7 mouse cellular contexts compared by ENCODE assay signal in the genomic region with DNA sequence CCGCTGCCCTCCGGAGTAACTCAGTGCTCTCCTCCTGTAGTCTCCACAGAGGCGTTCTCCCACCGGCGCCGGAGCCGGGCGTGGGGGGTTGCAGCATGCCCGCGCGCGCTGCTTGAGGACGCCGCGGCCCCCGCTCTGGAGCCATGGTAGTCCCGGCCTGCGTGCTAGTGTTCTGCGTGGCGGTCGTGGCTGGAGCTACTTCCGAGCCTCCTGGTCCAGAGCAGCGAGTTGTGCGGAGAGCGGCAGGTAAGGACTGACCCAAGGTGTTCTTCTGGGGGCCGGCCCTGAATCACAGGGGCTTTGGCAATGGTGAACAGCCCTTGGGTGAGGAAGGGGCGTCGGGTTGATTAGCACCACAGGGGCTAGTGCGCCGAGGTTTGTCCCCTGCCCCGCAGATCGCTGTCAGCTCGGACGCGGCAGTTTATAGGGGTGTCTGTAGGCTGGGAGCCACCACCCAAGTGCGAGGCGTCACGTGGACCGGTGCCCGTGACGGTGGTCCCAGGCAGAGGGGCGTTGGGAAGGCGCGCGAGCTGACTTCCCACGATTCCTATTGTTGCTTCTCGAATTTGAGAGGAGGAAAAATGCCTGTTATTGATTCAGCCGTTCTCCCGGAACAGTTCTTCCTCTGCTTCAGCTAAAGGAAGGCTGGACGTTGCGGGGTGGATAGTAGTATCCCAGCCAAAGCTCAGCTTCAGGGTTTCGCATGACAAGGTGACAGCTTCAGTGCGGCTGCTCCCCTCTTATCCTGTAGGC. TPM values are rescaled to one million over a fixed set of nuclear protein-coding genes. Genes with fewer than 3 reads are reported as not detected.
DNase-seq lines count a peak whose midpoint lies in the region; ATAC-seq and TF ChIP-seq lines count a peak whose summit lies in the region.

No protein-coding gene starts in this region.

- H3K36me3 ChIP-seq in testis, adult 2 months (ENCODE audit: control insufficient read depth, insufficient read depth, low read length), result no peaks in the 10 kb centered on the region
- 0 out of 2 replicates have a peak, but pooled peaks cover 4% of the 10 kb centered on the region for H3K36me3 ChIP-seq in forebrain, embryonic 14.5 days (ENCODE audit: control insufficient read depth, insufficient read depth, low read length)
- H3K36me3 ChIP-seq in liver, embryonic 11.5 days (ENCODE audit: control insufficient read depth, insufficient read depth, low read length), result no peaks in the 10 kb centered on the region
- no peaks in the 10 kb centered on the region for H3K36me3 ChIP-seq in stomach, embryonic 15.5 days

- no peaks in the 10 kb centered on the region for H3K9me3 ChIP-seq in forebrain, embryonic 14.5 days (replicated peaks; ENCODE audit: control insufficient read depth, low read length)
- H3K9me3 ChIP-seq in liver, embryonic 11.5 days (ENCODE audit: control insufficient read depth, low read length), result no peaks in the 10 kb centered on the region
- H3K9me3 ChIP-seq in stomach, embryonic 15.5 days, result no peaks in the 10 kb centered on the region

- DNase-seq in testis, postnatal 10 days (ENCODE audit: low spot score), result no peak
- peak; percentile 48 for DNase-seq in forebrain, embryonic 14.5 days (ENCODE audit: low spot score)
- DNase-seq in liver, embryonic 11.5 days (ENCODE audit: low spot score), result no peak
- DNase-seq in ovary, postnatal 10 days (ENCODE audit: low spot score), result no peak

- 0 out of 2 replicates have a peak, but pooled peaks have one; percentile 21 for ATAC-seq in forebrain, embryonic 14.5 days
- no peak; the same call in 1 of the 2 replicates for ATAC-seq in liver, embryonic 11.5 days (replicated peaks; ENCODE audit: low FRiP score)
- ATAC-seq in stomach, embryonic 15.5 days (ENCODE audit: insufficient read depth, low FRiP score, low read depth), result no peak; the same call in 1 of the 2 replicates
- no peak for ATAC-seq in inflammation-experienced regulatory T-cells, adult 6 months

- peaks cover 34% of the 10 kb centered on the region for H3K4me1 ChIP-seq in testis, adult 2 months (ENCODE audit: control insufficient read depth, insufficient read depth, low read length)
- H3K4me1 ChIP-seq in forebrain, embryonic 14.5 days (ENCODE audit: control insufficient read depth, insufficient read depth, low read length), result peaks cover 20% of the 10 kb centered on the region
- H3K4me1 ChIP-seq in liver, embryonic 11.5 days (replicated peaks; ENCODE audit: control insufficient read depth, insufficient read depth, low read length), result peaks cover 28% of the 10 kb centered on the region
- peaks cover 36% of the 10 kb centered on the region for H3K4me1 ChIP-seq in stomach, embryonic 15.5 days

- under 1% methylated on average over 53 of the region's 53 CpGs for WGBS in forebrain, embryonic 14.5 days
- 1% methylated on average over 53 of the region's 53 CpGs for WGBS in liver, embryonic 11.5 days
- under 1% methylated on average over 53 of the region's 53 CpGs for WGBS in stomach, embryonic 15.5 days

- H3K27ac ChIP-seq in testis, adult 2 months (ENCODE audit: control insufficient read depth, insufficient read depth, low read depth, low read length), result no peak overlapping the region
- peak overlapping the region; percentile 83 for H3K27ac ChIP-seq in forebrain, embryonic 14.5 days (ENCODE audit: low read depth, low read length)
- peak overlapping the region; percentile 38; the same call in 1 of the 2 replicates for H3K27ac ChIP-seq in liver, embryonic 11.5 days (ENCODE audit: low read depth, low read length)
- peak overlapping the region; percentile 82 for H3K27ac ChIP-seq in stomach, embryonic 15.5 days

- peak overlapping the region; percentile 83 for H3K4me3 ChIP-seq in testis, adult 2 months (ENCODE audit: control insufficient read depth, low read depth, low read length)
- peak overlapping the region; percentile 72 for H3K4me3 ChIP-seq in forebrain, embryonic 14.5 days (ENCODE audit: low read depth, low read length)
- peak overlapping the region; percentile 73 for H3K4me3 ChIP-seq in liver, embryonic 11.5 days (ENCODE audit: low read depth, low read length)
- H3K4me3 ChIP-seq in stomach, embryonic 15.5 days (replicated peaks), result peak overlapping the region; percentile 78

- peaks cover 2% of the 10 kb centered on the region; the same call in 1 of the 2 replicates for H3K27me3 ChIP-seq in testis, adult 2 months (ENCODE audit: control insufficient read depth, insufficient read depth, low read length)
- no peaks in the 10 kb centered on the region for H3K27me3 ChIP-seq in forebrain, embryonic 14.5 days (replicated peaks; ENCODE audit: control insufficient read depth, insufficient read depth, low read length)
- peaks cover 64% of the 10 kb centered on the region for H3K27me3 ChIP-seq in liver, embryonic 11.5 days (replicated peaks; ENCODE audit: control insufficient read depth, insufficient read depth, low read length)
- H3K27me3 ChIP-seq in stomach, embryonic 15.5 days (replicated peaks), result peaks cover 5% of the 10 kb centered on the region; the same call in 1 of the 2 replicates

- peak overlapping the region; percentile 95 for H3K4me2 ChIP-seq in forebrain, embryonic 14.5 days (ENCODE audit: low read length)
- peak overlapping the region; percentile 99 for H3K4me2 ChIP-seq in liver, embryonic 11.5 days
- H3K4me2 ChIP-seq in stomach, embryonic 15.5 days, result peak overlapping the region; percentile 96

- no peak for TF ChIP-seq POLR2A in testis, adult 2 months (IDR thresholded peaks at IDR 0.05; ENCODE audit: control insufficient read depth, low read depth, low read length)

- TF ChIP-seq CTCF in testis, adult 2 months (IDR thresholded peaks at IDR 0.05; ENCODE audit: control insufficient read depth, insufficient read depth, insufficient replicate concordance, low read depth, low read length), result no peak

- H3K9ac ChIP-seq in forebrain, embryonic 14.5 days (ENCODE audit: low read length), result peak overlapping the region; percentile 89
- H3K9ac ChIP-seq in liver, embryonic 11.5 days (ENCODE audit: low read depth, low read length), result peak overlapping the region; percentile 67
- peak overlapping the region; percentile 73 for H3K9ac ChIP-seq in stomach, embryonic 15.5 days

RNA-seq across cellular contexts. Expression of gene Fgfr3, which starts 1.0 kb away (rescaled TPM):
- 3.8 and 4.3 TPM in 2 replicates for polyA plus RNA-seq in testis, adult 2 months (2012; rRNA removed)
- 27.5 and 30.8 TPM in 2 replicates for polyA plus RNA-seq in forebrain, embryonic 14.5 days (2014; fragmentation: Nextera tagmentation; extraction: Ambion mirVana)
- polyA plus RNA-seq in liver, embryonic 11.5 days (2014; fragmentation: Nextera tagmentation; extraction: Ambion mirVana), result 7.8 and 8.5 TPM in 2 replicates
- 25.3 and 29.2 TPM in 2 replicates for polyA plus RNA-seq in stomach, embryonic 15.5 days (2015; fragmentation: Nextera tagmentation; extraction: Ambion mirVana)
- not detected for polyA plus RNA-seq in inflammation-experienced regulatory T-cells, adult 6 months (2017; shearing (Covaris generic))
